Mouse (Mus musculus): ENCODE results near the gene Scg3.
"Not testable (repeated sequence)": the region's sequence is repeated elsewhere in the genome, so short reads cannot be mapped to it uniquely, and the experiment has no call there.

Gene Scg3

DNA sequence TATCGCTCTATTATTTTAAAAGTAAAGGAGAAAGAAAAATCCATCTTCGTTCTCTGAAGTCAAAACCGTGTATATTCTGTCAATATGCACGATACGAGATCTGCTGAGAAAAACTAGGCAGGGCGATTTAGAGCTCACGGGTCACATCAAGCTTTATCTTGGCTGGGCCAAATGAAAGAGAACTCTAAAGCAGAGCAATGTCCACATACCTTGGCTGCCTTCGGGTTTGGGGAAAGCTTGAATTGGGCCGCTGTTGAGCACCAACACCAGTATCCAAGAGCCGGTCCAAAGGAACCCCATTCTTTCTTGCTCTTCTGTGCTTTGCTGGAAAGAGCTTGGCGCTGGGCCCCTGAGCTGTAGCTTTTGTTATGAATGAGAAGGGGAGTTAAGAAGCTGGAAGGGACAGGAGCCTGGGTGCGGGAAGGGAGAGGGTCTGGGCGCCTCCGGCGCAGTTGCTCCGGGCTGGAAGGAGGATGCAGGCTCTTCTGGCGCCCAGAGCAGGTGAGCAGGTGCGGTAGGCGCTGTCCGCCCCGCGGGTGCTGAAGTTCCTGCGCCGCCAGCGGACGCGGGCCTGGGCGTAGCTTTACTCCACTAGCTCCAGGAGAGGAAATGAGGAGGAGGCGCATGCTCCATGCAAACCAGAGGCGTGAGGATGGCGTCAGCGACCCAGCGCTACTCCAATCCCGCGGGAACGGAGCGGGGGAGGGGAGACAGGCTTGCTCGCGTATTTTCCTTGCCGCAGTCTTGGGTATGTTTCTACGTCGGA, at the start of gene Scg3:
TSS of gene Scg3 (minus strand) at position 631 of the 766 bp plus-strand sequence.
- peak in 1 of 2 experiments; percentile 2 for DNase-seq

DNA sequence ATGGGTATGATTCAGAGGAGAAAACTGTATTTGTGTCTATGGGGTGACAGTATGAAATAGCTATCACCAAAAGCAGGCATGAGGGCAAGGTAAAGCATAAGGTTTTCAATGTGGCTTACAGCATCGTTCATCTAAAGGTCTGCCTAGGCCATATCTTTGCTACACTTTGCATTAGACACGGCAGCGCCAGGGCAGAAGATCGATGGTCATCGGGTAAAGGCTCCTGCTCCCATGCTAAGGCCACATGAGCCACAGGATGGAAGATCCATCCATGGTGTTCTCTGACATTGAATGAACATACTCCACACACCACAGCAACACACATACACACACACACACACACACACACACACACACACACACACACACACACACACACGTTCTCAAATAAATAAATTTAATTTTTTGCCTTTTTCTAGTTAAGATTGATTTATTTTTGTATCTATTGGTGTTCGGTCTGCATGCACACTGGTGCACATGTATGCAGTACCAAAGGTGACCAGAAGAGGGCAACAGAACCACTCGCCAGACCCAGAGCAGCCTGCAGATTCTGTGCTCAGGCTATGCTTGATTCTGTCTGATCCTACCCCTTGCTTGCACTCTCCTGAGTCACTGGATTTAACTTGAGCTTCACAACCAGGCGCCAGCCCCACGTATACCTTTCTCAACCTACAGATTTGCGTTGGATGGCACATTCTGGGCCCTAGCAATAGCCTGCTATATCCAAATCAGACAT, 36.3 kb upstream of the Scg3 start:
- peak in 1 of 2 experiments; percentile 42 for DNase-seq

DNA sequence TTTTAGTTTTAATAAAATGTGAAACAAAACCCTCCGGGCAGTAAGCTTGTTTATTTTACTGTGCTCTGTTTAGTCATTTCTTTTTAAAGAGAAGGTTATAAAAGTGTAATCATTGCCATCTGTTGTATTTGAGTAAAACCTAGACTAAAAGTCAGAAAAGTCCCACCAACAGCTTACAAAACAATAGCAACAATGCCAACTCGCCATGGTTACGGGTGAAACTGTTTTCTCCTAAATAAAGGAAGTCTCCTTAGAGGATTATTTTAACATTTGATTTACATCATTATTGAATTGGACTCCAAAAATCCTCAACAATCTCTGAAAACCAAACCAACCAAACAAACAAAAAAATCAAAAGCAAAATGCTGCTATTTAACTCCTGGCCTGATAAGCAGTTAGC, 35.6 kb upstream of the Scg3 start:
- DNase-seq, result no peak

DNA sequence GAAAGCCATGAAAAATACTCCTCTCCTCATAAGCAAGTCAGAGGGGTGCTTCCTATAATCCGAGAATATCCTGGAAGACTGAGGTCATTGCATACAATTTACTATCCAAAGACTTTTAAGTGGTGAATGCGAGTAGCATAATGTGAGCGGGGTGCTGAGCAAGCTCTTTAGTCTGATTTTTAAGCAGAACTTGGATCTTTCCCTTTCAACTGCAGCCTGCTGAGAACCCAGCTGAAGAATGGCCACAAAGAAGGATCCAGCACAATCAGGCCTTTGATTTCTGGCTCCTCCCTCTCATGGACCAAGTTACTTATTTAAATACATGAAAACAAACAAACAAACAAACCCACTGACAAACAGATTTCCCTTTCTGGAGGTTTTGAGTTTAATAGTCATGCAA, 916 bp upstream of the Scg3 start:
- DNase-seq, result no peak

DNA sequence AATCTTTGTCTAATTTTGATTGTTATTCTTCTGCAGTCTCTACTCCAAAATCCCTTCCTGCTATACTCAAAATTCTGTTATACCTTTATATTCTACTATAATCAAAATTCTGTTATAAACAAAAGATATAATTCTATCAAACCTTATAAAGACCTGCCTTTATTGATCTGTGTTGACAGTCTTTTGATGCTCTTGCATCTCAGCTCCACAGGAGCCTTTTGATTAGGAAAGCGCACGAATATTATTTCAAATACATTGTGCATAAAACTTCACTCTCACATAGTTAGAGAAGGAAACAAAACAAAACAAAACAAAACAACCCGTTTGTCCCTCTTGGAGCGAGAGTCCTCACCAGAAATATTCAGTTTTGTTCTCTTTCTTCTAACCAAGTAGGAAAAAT, 436 bp upstream of the Scg3 start:
- no peak for DNase-seq

DNA sequence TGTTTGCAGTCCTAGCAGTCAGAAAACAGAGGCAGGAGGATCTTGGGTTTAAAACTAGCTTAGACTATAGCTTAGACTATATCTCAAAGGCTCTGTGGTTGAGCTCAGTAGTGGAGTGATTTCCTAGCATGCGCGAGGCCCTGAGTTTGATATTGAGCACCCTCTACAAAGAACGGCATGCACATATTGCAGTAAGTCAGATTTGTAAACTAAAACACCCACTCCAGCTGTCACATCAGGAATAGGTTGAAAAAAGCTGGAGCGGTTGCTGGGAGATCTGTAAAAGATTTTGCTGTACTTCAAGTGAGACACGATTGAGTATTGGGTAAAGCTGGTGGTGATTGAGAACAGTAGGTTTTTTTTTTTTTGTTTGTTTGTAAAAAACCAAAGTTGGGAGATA, 3.2 kb downstream of the Scg3 start:
- DNase-seq, result no peak

DNA sequence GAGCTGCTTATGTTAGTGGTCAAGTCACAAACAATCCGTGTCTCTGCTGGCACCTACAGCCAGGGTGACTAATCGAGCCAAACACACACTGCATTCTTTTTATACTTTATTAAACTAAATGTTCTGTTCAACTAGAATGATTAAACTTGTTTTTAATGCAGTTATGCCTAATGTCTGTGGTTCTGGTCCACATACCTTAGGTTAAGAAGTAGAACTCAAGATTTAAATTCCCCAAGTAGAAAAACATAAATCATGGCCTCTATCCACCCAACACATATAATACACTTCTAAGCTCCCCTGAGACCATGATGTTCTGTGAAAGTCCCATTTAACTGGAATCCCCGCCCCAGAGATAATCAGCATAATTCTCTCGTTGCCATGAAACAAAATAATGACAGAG, 4.2 kb downstream of the Scg3 start:
- no peak for DNase-seq

DNA sequence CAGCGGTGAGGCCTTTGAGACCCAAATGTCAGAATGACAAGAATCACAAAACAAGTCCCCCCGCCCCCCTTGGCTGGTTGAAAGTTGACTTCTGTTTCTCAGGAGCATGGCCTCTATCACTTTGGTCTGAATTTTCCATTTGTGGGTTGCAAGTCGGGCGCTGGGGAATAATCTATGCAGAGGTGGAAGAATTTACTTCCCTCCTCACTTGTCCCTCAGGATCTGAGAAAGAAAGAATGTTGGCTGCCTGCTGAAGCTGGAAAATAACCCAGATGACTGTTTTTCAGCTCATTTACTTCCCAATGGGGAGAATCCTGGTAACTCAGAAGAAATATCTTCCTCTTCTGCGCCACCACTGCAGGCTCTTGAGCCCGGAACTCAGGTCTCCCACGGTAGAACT, 5.5 kb downstream of the Scg3 start:
- no peak for DNase-seq

DNA sequence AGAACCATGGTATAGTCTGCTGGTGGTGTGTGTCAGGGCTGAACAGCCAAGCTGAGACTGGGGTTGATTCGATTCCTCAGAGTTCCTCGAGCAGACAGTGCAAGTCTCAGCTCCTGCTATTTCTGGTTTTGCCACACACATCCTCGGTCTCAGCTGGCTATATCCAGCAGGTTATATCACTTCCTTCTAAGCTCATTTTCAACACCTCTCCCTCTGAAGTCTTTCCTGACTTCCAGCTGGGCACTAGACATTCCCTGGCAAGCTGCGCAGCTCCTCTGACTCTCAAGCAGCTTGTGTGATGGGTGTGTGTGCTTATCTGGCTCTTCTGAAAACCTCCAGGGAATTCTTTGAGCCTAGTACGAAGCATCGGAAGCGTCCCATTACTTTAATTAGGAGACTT, 7.6 kb downstream of the Scg3 start:
- DNase-seq, result no peak

DNA sequence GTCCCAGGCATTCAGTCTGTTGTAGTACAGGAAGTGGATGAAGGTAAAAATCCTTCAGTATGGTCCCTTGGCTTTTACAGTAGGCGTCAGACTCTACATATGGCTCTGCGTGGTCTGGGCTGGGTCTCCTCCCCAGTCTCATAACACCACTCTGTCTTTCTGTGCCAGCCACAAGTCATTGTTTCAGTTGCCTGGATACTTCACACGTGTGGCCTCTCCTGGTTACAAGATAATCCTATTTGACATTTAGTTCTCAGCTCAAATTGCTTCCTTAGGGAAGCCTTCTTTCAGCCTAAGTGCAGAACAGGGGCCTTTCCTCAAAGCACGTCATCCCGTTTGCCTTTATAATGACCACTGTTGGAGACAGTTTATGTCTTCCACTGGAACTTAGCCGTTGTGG, 11.1 kb downstream of the Scg3 start:
- no peak for DNase-seq

DNA sequence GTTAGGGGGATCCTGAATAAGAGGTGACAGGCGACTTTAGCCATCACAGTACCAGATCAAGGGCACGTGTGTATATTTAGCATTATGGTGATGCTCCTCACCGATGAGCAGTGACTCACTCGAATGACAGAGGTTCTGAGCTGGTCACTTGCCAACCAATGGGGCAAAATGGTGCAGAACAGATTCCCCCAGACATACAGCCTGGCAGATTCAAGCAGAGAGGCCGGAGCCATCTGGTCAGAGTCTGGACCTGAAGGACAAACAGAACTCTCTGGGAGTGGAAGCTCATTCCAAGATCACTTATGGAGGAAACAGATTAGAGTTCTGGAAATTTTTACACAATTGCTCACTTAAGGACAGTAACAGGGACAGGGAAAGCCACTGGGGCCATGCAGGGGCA, 17.2 kb downstream of the Scg3 start:
- DNase-seq, result no peak

DNA sequence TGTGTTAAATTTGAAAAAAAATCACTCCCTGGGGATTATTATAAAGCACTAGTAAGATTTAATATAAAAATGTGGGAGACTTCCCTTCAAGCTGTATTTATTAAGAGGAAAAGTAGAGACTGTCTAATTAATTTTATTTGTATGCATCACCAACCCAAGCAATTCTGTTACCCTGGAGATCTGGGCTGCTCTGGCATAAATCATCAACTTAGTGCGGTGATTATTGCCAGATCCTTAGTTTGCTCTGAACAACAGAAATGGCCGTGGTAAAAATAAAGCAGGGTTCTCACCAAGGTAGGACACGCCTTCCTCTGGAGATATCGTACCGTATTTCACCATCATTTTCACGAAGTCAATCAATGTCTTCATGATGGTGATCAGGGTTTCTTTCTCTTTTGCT, 18.5 kb downstream of the Scg3 start:
- no peak for DNase-seq

DNA sequence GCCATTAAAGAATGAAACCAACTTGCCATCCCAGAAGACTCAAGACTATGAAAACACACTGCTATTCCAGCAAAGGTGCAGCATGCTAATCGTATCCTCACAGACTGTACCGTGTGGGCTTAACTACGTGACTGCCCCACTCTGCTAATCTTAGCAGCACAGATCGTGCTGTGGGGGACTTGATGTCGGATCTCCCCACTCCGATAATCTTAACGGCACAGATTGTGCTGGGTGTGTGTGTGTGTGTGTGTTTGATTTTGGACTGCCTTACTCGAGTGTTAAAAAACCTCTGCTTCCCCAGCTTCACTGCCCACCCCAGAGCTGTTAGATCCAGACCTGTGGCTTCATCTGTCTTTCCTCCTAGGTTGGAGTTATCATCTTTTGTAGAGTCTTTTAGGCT, 22.9 kb downstream of the Scg3 start:
- DNase-seq, result no peak

DNA sequence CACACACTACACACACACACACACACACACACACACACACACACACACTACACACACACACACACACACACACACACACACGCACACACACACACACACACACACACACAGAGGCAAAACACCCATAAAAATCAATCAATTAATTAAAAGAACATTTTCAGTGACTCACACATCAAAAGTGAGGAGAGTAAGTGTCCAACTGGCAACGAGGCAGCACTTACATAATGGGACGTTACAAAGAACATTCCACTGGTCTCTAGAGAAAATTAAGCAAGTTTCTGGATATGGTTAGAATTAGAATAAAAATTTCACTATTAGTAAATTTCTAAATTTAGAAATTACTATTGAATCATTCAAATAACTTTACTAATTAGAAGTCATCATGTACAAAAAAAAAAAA, 27.4 kb downstream of the Scg3 start:
- DNase-seq, result not testable (repeated sequence)

DNA sequence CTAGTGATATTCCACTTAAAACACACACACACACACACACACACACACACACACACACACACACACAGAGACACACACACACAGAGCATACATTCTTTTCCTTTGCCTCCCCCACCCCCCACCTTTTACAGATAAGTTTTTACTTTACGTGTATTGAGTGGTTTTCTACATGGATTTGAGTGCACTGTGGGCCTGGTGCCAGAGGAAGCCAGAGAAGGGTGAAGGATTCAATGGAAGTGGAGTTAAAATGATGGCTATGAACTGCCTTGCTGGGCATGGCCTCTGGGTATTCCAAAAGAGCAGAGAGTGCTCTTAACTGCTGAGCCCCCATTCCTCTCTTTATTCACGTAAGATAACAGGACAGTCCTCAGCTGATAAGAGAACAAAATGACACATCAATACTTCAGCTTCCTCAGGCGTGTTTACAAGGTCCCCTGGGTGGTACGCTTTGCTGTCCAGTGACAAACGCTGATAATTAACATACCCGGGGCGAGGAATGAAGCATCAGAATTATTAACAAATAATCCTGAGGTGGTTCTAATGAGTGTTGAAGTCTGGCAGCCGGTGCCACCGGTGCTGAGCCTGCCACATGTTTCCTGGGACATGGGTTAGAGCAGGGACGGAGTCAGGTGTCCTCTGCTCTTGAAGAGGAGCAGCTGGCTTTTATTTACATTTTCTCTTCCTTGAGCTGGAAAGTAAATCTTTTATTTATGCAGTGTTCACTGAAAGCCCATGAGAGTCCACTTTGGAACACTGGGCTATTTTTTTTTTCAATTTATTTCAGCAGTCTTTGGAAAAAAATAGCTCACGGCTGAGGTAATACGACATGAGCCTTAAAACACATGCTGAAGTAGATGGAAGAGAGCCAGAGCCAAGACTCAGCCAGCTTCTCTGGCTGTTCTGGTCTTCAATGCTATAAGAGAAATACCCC, 29.6 kb downstream of the Scg3 start:
- DNase-seq, result no peak

DNA sequence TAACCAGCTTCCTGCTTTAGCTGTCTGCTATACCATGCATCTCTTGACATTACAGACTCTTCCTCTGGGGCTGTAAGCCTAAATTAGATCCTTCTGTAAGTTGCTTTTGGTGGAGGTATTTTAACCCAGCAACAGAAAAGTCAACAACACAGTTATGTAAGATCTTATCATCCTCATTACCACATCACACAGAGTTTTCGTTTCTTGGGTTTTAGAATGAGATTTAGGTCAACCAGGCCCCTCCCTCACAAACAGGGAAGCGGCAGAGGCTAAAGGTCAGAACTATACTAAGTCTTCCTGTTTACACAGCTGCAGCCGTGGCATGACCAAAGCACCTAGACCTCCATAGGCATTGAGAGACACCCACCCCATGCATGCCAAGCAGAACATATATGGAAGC, 38.5 kb downstream of the Scg3 start:
- DNase-seq, result no peak

DNA sequence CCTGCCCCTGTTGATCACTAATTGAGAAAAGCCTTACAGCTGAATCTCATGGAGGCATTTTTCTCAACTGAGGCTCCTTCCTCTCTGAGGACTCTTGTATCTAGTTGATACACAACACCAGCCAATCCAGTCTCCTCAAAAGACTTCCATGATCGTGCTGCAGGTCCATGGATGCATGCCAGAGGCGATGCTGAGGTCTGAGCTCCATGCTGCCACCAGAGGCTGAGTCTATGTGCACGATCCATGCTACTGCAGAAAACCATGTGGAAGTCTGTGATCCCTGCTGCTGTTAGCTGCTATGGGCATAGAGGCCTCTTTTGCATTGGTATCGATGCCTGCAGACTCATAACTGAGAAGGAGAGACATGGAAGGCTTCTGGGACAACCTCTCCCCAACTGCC, 49.6 kb downstream of the Scg3 start:
- no peak for DNase-seq

DNA sequence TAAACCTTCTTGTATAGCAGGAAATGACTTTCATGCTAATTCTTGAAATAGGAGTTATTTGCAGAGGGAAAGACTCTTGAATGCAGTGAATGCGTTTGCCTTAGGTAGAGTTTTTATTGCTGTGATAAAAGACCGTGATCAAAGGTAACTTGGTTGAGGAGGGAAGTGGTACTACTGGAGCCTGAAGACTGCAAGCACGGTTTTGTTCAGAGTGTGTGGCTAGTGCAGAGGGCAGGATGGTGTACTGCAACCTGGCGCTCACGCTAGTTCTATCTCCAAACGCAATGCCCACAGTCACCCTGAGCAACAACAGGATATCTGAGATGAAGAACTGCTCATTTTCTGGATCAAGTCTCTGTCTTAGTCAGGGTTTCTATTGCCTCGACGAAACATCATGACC, 50.3 kb downstream of the Scg3 start:
- DNase-seq, result no peak

DNA sequence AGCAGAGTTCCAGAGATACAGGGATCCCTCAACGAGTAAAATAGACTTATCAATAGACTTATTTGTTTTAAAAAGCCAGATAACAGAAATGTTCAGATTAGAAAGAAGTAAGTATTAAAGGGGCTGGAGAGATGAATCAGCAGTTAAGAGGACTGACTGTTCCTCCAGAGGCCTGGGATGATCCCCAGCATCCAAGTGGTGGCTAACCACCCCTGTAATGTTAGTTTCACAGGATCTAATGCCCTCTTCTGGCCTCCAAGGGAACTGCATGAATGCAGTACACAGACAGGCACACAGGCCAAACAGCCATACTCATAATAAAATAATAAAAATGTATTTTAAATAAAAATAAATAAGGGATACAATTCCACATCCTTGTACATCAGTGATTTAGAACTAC, 51.0 kb downstream of the Scg3 start:
- no peak for DNase-seq

DNA sequence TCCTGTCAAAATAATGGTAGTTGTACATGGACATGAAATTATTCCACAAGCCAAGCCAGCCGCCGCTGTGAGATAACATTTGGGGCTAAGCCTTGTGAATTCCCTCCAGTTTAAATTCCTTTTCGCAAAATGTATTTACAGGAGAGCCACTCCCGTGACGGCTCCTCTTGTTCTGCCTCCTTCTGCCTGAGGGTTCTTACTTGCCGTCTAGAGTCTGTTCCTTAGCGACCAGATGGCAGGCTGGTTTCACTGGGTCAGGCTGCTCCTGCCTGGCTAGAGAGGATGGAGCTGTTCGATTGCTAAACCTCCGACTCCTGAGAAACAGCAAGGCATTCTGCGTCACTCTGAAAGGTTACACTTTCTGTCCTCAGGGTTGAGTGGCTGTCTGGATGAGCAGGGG, 51.7 kb downstream of the Scg3 start:
- DNase-seq, result no peak

DNA sequence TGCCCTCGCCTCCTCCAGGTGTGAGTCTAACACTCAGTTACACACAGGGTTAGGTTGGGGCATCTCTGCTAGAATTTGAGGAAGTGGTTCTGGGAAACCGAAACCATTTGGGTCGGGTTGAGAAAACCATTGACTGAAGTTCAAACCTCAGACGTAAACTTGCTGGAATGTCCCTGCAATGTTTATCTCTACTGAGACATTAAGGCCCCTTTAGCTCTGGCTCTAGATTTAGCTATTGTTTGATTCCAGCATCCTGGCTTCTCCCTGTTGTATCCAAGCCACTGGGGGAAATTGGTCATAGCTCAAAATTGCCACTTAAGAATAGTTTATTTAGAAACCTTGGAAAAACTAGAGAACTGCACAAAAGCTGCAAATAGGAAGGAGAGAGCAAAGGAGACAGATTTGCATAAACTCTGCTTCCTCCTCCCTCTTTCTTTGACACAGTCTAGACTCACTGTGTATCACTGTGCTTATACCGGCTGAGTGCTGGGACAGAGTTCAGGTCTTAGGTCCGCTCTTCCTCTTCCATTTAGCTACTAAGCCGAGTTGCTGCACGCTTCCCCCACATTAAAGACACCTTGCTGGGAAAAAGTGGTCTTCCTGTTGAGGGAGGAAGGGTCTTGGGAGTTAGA, 52.9 kb downstream of the Scg3 start:
- no peak for DNase-seq

DNA sequence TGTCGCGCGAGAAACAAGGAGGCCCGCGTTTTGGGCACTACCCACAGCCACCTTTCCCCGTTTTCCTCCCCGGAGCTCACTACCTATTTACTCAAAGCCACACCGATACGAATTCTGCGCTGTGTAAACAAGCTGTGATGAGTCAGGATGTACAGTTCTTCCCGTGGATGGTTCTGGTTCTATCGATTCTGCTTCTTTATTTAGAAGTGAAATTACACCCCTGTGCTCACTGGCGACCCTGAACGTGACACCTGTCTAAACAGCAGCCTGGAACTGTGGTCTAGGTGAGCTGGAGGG, 57.6 kb downstream of the Scg3 start:
- DNase-seq, result no peak

Measured in spleen, adult 18-20 months (tissue).